Mouse (Mus musculus): Measurements from ENCODE around the gene Stard10.

Stard10 gene

GRCm38 (mm10) chr7:101302691-101303090 lies 14.2 kb upstream of the Stard10 start:
- no peak for DNase-seq (ENCODE audit: low read depth)

DNA sequence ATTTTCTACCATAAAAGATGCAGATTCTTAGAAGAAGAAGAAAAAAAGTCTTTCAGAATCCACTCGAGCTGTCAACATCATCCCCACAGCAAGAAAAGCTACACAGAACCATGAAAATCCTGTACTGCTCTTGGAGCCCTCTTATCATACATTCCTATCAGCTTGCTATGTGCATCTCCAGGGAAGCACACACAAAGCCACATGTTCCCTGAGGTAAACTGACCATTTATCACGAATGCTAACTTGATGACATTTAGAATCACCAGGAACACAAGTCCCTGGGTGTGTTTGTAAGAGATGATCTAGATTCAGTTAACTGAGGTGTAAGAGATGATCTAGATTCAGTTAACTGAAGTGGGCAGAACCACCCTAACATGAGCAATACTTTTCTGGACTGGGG lies 10.0 kb upstream of the Stard10 start:
- DNase-seq (ENCODE audit: low read depth), result no peak

DNA sequence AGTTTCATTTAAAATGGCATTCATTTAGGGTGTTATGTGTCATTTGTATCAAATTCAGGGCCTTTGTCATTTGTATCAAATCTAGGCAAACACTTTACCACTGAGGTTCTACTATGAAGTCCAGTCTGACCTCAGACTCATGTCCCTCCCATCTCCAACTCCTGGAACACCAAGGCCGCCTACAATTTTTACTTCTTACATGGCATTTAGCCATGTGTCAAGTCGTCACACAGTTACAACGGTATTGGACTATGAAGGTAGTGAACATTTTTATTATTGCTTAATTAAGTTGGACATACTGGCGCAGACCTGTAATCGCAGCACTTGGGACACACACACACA lies 6.9 kb upstream of the Stard10 start:
- no peak for DNase-seq (ENCODE audit: low read depth)

DNA sequence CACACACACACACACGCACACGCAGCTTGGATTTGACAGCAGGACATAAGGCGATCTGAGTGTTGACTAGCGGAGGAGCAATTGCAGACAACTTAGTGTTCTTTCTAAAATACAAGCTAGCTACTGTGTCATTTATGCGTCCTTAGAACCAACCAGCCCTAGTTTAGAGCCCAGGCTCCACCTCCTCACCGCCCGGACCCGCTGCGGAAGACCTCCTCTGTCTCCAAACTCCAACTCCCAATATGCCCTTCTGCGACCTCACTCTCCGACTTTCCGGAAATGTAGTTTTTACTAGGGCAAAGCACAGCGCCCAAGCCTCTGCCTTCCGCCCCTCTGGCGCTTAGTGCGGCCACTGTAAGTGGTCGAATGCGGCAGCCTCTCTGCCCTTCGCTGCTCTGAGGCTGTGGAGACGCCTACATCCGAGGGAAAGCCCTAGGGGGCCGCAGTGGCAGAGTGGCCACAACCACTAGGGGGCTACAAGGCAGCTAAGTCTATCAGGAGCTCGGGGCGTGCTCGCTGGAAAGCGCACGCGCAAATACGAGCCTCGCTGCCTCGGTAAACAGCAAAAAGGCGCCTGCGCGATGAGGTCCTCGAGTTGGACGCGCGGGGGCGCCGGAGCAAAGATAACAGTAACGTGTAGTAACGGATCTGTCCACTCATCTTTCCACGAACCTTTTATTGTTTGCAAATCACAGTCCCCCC lies 6.4 kb upstream of the Stard10 start:
- peak; percentile 97 for DNase-seq (ENCODE audit: low read depth)

GRCm38 (mm10) chr7:101311061-101311460 lies 5.8 kb upstream of the Stard10 start:
- no peak for DNase-seq (ENCODE audit: low read depth)

GRCm38 (mm10) chr7:101313033-101313432 lies 3.9 kb upstream of the Stard10 start:
- DNase-seq (ENCODE audit: low read depth), result no peak

DNA sequence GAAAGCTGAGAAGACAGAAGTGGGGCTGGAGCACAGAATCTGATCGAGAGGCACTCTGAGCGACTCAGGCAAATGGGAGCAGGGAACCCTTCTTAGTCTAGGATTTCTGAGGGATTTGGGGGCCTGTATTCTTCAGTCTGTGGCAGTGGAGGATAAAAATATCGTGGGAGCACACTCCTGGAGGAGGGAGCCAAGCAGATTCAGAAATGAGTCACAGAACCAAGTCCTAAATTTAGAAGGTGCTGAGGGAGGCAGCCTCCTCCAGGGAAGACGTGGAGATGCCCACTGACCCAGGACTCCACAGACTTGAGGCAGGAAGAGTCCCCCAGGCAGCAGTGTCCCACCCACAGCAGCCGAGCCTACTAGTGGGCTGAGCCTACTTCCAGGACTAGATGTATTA lies 2.5 kb upstream of the Stard10 start:
- DNase-seq (ENCODE audit: low read depth), result no peak

DNA sequence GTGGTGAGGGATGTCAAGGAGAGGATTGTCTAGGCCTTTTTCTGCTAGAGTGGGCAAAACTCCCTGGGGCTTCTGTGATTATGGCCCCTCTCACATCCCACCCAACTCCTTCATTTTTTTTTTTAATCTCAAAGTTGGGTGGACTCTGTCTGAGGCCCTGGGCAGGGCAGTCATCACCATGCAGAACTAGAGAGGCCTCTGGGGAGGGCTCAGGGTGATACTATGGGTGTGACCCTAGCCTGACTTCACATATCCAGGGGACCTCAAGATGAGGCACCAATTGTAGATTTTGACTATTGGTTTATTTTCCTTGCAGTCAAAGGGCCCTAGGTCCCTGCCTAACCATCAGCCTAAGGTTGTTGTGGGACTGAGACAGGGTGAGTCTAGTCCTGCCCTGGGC lies 1.2 kb upstream of the Stard10 start:
- no peak for DNase-seq (ENCODE audit: low read depth)

DNA sequence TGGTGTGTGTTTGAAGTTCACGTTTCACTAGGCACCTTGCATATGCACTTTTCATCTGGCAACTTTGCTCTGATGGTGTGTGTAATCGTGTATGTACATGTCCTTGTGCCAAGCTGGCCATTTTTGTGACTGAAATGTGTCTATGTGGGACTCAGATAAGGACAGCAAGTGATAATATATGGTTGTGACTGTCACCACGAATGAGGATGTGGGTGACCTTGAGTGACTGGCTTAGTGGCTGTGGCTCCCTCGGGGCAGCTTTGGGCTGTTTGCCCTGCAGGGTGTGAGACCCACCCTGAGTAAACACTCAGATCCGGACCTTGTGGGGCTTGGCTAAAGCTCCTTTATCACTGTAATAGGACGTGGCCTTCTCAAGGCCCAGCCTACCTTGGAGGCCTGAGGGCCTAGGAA lies 290 bp upstream of the Stard10 start:
- DNase-seq (ENCODE audit: low read depth), result no peak

GRCm38 (mm10) chr7:101318848-101319247 lies 2.0 kb downstream of the Stard10 start:
- no peak for DNase-seq (ENCODE audit: low read depth)

DNA sequence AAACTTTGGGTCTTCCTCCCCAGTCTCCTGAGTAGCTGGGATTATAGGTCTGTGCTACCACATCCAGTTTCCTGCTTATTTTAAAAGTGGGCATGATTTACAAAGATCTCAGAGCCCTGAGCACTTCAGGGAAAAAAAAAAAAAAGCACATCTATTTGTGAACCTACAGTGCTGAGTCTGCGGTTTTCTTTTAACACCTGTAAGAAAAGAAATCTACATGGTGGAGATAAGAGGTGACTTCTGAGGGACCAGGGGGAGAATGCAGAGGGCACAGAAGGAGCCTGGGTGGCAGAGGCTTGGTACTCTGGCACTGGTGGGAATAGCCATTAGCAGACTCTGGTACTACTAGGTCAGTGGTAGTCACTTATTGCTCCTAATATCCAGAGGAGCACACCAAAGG lies 2.9 kb downstream of the Stard10 start:
- DNase-seq (ENCODE audit: low read depth), result no peak

DNA sequence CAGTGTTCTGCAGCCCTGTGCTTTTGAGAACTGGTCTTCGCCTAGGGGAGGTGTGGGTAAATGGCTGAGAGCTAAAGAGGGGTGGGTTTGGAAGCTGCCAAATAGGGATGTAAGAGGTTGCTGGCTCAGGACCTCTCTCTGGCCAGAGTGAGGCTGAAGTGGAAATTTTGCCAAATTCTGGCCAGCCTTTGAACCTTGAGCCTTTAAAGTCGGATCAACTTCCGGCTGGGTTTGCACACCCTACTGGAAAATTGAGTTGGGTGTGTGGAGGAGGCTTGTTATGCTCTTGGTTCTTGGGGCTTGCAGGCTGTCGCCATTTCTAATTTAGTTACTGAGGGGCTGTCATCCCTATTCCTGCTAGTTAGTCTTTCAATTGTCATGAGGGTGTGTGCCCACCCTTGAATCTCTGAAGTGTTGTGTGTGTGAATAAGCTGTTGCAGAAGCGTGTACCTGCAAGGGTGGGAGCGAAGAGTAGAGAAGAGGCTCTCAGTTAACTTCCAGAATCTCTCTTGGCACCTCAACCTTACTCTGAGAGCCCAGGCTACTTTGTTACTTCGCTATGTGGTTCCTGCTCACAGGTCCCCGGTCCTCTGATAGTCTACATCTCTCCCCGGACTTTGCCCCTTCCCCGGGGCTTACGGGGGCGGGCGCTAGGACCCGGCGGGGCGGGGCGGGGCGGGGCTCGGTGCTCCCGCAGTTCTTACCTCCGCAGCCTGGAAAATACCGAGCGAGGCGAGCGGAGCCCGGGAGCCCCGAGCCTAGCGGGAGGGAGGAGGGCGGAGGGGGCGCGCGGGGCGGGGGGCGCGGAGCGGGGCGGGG lies 3.7 kb downstream of the Stard10 start:
- DNase-seq (ENCODE audit: low read depth), result no peak

DNA sequence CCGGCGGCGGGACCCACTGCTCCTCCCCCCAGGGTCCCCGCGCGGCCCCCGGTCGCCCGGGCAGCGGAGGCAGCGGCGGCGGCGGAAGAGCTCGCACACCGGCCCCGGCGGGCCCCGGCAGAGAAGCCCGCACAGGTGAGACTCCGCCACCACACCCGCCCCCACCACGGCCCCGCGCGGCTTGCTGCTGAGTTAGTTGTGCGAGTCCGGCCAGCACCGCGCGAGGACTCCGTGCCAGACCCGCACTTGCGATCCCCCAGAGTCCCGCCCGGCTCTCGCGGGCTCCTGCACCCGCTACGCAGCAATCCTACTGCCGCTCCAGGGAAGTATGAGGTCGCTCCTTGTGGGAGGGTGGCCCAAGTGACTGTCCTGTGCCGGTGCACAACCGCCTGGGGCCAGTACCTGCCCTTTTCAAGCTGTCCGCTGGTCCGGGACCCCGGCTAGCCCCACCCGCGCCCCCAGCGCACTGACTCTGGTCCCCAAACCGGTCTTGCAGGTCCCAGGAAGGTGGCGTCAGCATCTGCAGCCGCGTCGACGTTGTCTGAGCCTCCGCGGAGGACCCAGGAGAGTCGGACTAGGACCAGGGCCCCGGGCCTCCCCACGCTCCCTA lies 4.4 kb downstream of the Stard10 start:
- DNase-seq (ENCODE audit: low read depth), result no peak

DNA sequence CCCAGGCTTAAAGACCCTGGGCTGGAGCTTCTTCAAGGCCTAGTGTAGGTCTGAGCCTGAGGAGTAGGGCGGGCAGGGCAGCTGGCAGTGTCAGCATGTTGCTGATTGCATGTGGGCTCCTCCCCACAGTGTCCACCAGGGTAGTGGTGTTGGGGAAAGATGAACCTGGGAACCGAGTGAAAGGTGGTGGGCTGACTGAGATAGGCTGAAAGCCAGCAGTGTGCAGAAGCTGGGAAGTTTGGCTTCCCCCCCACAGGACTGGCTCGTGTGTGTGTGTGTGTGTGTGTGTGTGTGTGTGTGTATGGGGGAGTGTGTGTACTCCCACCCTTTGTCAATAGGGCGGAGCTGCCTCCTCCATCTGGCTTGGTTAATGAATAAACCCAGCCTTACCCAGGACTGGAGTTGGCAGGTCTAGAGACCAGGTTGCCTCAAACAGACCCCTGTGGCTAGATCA lies 6.3 kb downstream of the Stard10 start:
- no peak for DNase-seq (ENCODE audit: low read depth)

- DNase-seq (ENCODE audit: low read depth), result no peak
Measured at GRCm38 (mm10) chr7:101324142-101324962, 7.5 kb downstream of the Stard10 start.

GRCm38 (mm10) chr7:101326006-101326405 lies 9.1 kb downstream of the Stard10 start:
- no peak for DNase-seq (ENCODE audit: low read depth)

GRCm38 (mm10) chr7:101327263-101327662 lies 10.4 kb downstream of the Stard10 start:
- no peak for DNase-seq (ENCODE audit: low read depth)

DNA sequence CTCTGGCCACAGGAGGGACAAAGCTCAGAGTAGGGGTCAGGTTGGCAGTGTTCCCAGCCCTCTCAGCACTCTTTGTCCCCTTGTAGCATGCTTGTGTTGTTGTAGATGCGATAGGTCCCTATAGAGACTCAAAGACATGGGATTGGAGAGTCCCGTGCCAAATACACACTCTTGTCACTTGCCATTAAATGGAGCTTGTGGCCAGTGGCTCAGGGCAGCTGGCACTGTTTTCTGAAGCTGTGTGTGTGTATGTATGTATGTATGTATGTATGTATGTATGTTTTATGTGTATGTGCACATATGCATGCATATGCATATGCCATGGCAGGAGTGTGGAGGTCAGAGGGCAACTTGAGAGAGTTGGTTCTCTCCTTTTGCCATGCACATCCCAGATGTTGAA lies 10.9 kb downstream of the Stard10 start:
- no peak for DNase-seq (ENCODE audit: low read depth)

DNA sequence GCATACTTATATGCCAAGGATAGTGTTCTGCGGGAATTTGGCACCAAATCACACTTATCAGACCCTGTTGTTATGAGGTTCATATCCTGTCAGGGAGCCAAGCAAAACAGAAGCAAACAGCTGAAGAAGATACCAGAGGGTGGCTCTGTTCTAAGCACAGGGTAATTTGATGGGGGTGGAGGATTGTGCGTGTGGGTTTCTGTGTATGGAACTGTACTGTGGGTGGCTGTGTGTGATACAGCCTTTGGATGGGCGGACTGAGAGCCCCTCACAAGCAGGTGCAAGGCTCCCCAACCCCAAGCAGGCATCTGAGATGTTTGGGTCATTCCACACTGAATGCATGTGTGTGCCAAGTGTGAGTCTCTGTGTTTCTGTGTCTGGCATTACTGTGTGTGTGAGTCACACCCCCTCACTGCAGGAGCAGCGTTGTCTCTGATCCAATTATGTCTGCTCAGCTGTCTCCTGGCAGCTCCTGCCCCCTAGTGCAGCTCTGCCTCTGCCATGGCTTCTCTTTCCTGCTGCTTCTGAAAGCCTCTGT lies 11.8 kb downstream of the Stard10 start:
- peak; percentile 62 for DNase-seq (ENCODE audit: low read depth)

GRCm38 (mm10) chr7:101329606-101330005 lies 12.7 kb downstream of the Stard10 start:
- DNase-seq (ENCODE audit: low read depth), result no peak

- no peak for DNase-seq (ENCODE audit: low read depth)
Measured at GRCm38 (mm10) chr7:101330074-101330840, 13.4 kb downstream of the Stard10 start.

Data from fibroblast of lung, adult 2 months (primary cell).